Mouse (Mus musculus) CH12.LX (cell line): ENCODE data around the gene Nf1. TPM values are rescaled to one million over a fixed set of nuclear protein-coding genes. Genes with fewer than 3 reads are reported as not detected.
A peak's percentile ranks its signal among the peaks of the same experiment; 100 is the strongest.

Experiments used
- DNase-seq: peaks from one replicate; pipeline ENCODE4 v3.0.0-alpha.2; 2013; ENCODE audit errors: extremely low read depth
- H3K27ac ChIP-seq: 2 replicates; pipeline ENCODE4 v1.5.1; 2012; ENCODE audit warnings: low read depth, mild to moderate bottlenecking, control low read depth, moderate library complexity; ENCODE audit not compliant: insufficient read depth
- H3K27me3 ChIP-seq: replicated peaks from 2 replicates; pipeline ENCODE3; 2012; ENCODE audit warnings: inconsistent platforms
- H3K36me3 ChIP-seq, 2 experiments: replicated peaks in 1 of 2; 2 replicates each; pipeline versions ENCODE3 to v1.6.1; 2012; ENCODE audit warnings: inconsistent platforms in 1 of 2, low read length in 1 of 2, mild to moderate bottlenecking in 1 of 2, mixed read lengths in 1 of 2, moderate library complexity in 1 of 2; ENCODE audit not compliant: control insufficient read depth in 1 of 2, insufficient read depth in 1 of 2
- H3K4me1 ChIP-seq, 2 experiments: 2 replicates each; pipeline ENCODE4 v1.6.1; 2012; ENCODE audit warnings: inconsistent platforms in 1 of 2, moderate library complexity in 1 of 2; ENCODE audit not compliant: insufficient read depth in 2 of 2, control insufficient read depth in 1 of 2
- H3K4me2 ChIP-seq: 2 replicates; pipeline ENCODE4 v1.6.1; 2012; ENCODE audit warnings: low read depth, mild to moderate bottlenecking, control low read depth; ENCODE audit not compliant: poor library complexity, insufficient read depth, severe bottlenecking
- H3K4me3 ChIP-seq, 3 experiments: fragments of 150-350 bp in 1 of 3; sonication (generic) in 1 of 3; replicated peaks in 1 of 3; 2 replicates each; pipeline versions ENCODE3 to v1.5.1; 2011 to 2012; ENCODE audit warnings: low read depth in 2 of 3, low read length in 2 of 3, mild to moderate bottlenecking in 2 of 3, moderate library complexity in 2 of 3, control low read depth in 1 of 3, improper control_type of control experiment in 1 of 3, inconsistent platforms in 1 of 3, mixed read lengths in 1 of 3; ENCODE audit not compliant: poor library complexity in 1 of 3
- H3K79me2 ChIP-seq: replicated peaks from 2 replicates; pipeline ENCODE4 v1.6.1; 2012; ENCODE audit warnings: mild to moderate bottlenecking, moderate library complexity; ENCODE audit not compliant: control insufficient read depth, poor library complexity, insufficient read depth, severe bottlenecking; ENCODE audit errors: extremely low read depth
- H3K9ac ChIP-seq: 2 replicates; pipeline ENCODE4 v1.6.1; 2012; ENCODE audit warnings: low read depth, mild to moderate bottlenecking, control low read depth, moderate library complexity; ENCODE audit not compliant: insufficient read depth
- H3K9me3 ChIP-seq: replicated peaks from 2 replicates; pipeline ENCODE3; 2012; ENCODE audit warnings: low read length, inconsistent platforms, mixed read lengths
- CHD1 ChIP-seq: IDR thresholded peaks from 2 replicates; pipeline ENCODE4 v1.6.1; 2012; ENCODE audit warnings: low read depth, low read length, improper control_type of control experiment, inconsistent platforms
- CTCF ChIP-seq, 2 experiments: IDR thresholded peaks in 1 of 2; conservative IDR thresholded peaks in 1 of 2; 2 replicates each; pipeline ENCODE4 v1.5.1; 2011 to 2012; ENCODE audit warnings: low read depth in 2 of 2, low read length in 2 of 2, improper control_type of control experiment in 1 of 2, inconsistent platforms in 1 of 2, mild to moderate bottlenecking in 1 of 2, moderate library complexity in 1 of 2
- EP300 ChIP-seq: IDR thresholded peaks from 2 replicates; pipeline ENCODE4 v1.6.1; 2011; ENCODE audit warnings: low read length, improper control_type of control experiment
- HCFC1 ChIP-seq: IDR thresholded peaks from 2 replicates; pipeline ENCODE4 v1.6.1; 2012; ENCODE audit warnings: low read depth, mild to moderate bottlenecking, inconsistent platforms, low read length, improper control_type of control experiment
- IRF4 ChIP-seq: IDR thresholded peaks from 2 replicates; pipeline ENCODE4 v1.6.1; 2014; ENCODE audit warnings: low read depth, mild to moderate bottlenecking, inconsistent platforms, low read length, improper control_type of control experiment
- JUN ChIP-seq: IDR thresholded peaks from 2 replicates; pipeline ENCODE4 v1.6.1; 2011; ENCODE audit warnings: low read depth, mild to moderate bottlenecking, low read length, improper control_type of control experiment, moderate library complexity; ENCODE audit not compliant: insufficient read depth
- JUND ChIP-seq: conservative IDR thresholded peaks from 2 replicates; pipeline ENCODE4 v1.6.1; 2011; ENCODE audit warnings: low read depth, low read length, improper control_type of control experiment
- KAT2A ChIP-seq: IDR thresholded peaks from 2 replicates; pipeline ENCODE4 v1.6.1; 2012; ENCODE audit warnings: low read length, improper control_type of control experiment, inconsistent platforms; ENCODE audit not compliant: insufficient replicate concordance
- MAZ ChIP-seq: IDR thresholded peaks from 2 replicates; pipeline ENCODE4 v1.6.1; 2012; ENCODE audit warnings: low read depth, mild to moderate bottlenecking, inconsistent platforms, low read length, improper control_type of control experiment, moderate library complexity
- NELFE ChIP-seq: IDR thresholded peaks from 2 replicates; pipeline ENCODE4 v1.6.1; 2011; ENCODE audit warnings: low read depth, low read length, improper control_type of control experiment
- NRF1 ChIP-seq: IDR thresholded peaks from 2 replicates; pipeline ENCODE4 v1.6.1; 2014; ENCODE audit warnings: low read depth, mild to moderate bottlenecking, inconsistent platforms, low read length, improper control_type of control experiment, moderate library complexity
- POLR2A ChIP-seq: IDR thresholded peaks from 2 replicates; pipeline ENCODE4 v1.6.1; 2011; ENCODE audit warnings: low read depth, mild to moderate bottlenecking, improper control_type of control experiment, low read length
- POLR2AphosphoS2 ChIP-seq: IDR thresholded peaks from 2 replicates; pipeline ENCODE4 v1.6.1; 2011; ENCODE audit warnings: low read depth, low read length, improper control_type of control experiment
- SIN3A ChIP-seq: IDR thresholded peaks from 2 replicates; pipeline ENCODE4 v1.6.1; 2012; ENCODE audit warnings: low read length, improper control_type of control experiment, inconsistent platforms
- SMC3 ChIP-seq: IDR thresholded peaks from 2 replicates; pipeline ENCODE4 v1.6.1; 2011; ENCODE audit warnings: low read depth, low read length, improper control_type of control experiment
- TBP ChIP-seq: conservative IDR thresholded peaks from 2 replicates; pipeline ENCODE4 v1.6.1; 2011; ENCODE audit warnings: low read depth, low read length, improper control_type of control experiment
- USF2 ChIP-seq: conservative IDR thresholded peaks from 2 replicates; pipeline ENCODE4 v1.6.1; 2011; ENCODE audit warnings: low read depth, low read length, improper control_type of control experiment
- ZKSCAN1 ChIP-seq: IDR thresholded peaks from 2 replicates; pipeline ENCODE4 v1.6.1; 2012; ENCODE audit warnings: low read depth, inconsistent platforms, low read length, improper control_type of control experiment, borderline replicate concordance
- dilution Hi-C: fragments of 300-500 bp; cut with MboI; formaldehyde crosslinking; loops from 2 replicates; pipeline ENCODE4 v1.14.3; 2020; ENCODE audit warnings: low sequenced_read_pairs; ENCODE audit not compliant: extremely low pct_unique_long_range_greater_than_20kb, extremely low pct_ligation_motif_present
- in situ Hi-C: fragments of 300-500 bp; cut with MboI; formaldehyde crosslinking; loops from 3 replicates; pipeline ENCODE4 v1.14.3; 2019; ENCODE audit warnings: low sequenced_read_pairs, low pct_ligation_motif_present, low pct_unique_long_range_greater_than_20kb, mixed read lengths
- polyA plus RNA-seq: library from polyadenylated mRNA; unstranded; fragments of >175 nt; gene quantifications from 2 replicates; pipeline ENCODE4 v1.2.1, GENCODE M21; 2012; ENCODE audit warnings: low read depth; ENCODE audit not compliant: insufficient read length
- total RNA-seq, 2 experiments: library from RNA; depleted of rRNA; stranded (reverse); fragments of 300-350 nt in 1 of 2; fragments of >200 nt in 1 of 2; gene quantifications; 2 replicates each; pipeline ENCODE4 v1.2.3; 2012 to 2014

Nf1 gene
- total and polyA plus RNA-seq, 3 experiments, result 7.3 to 19.5 (median 12.4) TPM

DNA sequence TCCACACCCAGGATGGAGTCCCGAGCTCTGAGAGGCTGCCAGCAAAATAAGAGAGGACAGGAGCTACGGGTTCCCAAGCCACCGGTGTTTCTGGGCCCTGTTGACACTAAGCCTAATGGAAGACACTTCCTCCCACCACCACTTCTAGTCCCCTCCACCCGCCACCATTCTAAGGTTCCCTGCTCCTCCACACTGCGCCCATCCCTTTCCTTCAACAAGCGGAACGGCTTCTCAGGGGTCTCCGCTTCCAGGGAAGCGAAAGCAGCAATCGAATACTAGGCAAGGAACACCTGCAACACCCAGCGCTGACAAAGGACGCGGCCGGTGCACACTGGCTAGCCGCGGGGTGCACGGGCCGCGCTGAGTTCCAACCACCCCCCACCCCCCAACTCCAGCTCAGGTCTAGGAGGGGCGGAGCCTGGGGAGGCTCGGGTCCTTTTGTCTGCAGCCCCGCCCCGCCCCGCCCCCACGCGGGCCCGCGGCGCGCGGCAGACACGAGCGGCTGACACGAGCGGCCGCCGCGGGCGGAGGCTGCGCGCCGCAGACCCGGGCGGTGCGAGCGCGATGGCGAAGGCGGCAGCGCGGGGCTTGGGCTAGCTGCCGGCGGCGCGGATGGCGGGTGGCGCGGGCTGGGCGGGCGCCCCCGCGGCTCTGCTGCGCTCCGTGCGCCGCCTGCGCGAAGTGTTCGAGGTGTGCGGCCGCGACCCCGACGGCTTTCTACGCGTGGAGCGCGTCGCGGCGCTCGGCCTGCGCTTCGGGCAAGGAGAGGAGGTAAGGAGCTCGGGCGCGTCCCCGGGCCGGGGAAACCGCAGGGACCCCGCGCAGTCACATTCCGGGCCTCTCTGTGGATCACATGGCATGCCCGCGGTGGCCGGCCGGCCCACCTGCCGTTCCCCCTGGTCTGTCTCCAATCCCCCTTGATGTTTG lies 251.4 kb downstream of the Nf1 start, which contains the start of gene Rab11fip4:
Gene Rab11fip4, plus strand, starts transcription at position 549 of the 927 bp plus-strand sequence.
- no peaks in the 10 kb centered on the region for H3K36me3 ChIP-seq
- DNase-seq, result no peak
- TF ChIP-seq ZKSCAN1 (no peak), NELFE (no peak), NRF1 (no peak), TBP (no peak), CHD1 (no peak), JUN (no peak), MAZ (no peak), HCFC1 (no peak), CTCF (conservative IDR thresholded peaks at IDR 0.05 in 1 of 2, IDR thresholded peaks at IDR 0.05 in 1 of 2; ENCODE audit: low read depth in 2 of 2, low read length in 2 of 2) (no peak), POLR2AphosphoS2 (no peak), SIN3A (no peak), SMC3 (no peak), JUND (no peak), KAT2A (no peak), EP300 (no peak), POLR2A (no peak)
- peaks cover 37% of the 10 kb centered on the region for H3K27me3 ChIP-seq
- dilution Hi-C loops, result no loop called here
- in situ Hi-C loops, result loop anchor here (5.0 kb wide), 1 partner anchor 331 kb away; no protein-coding TSS in a partner anchor
- peak within 1 kb of the TSS; percentile 77 for H3K4me2 ChIP-seq
- H3K4me3 ChIP-seq, result peak within 1 kb of the TSS in 2 of 3 experiments; percentile 22 to 59
- no peak within 1 kb of the TSS for H3K9ac ChIP-seq
- no peak within 1 kb of the TSS for H3K27ac ChIP-seq
- no peaks in the 10 kb centered on the region for H3K79me2 ChIP-seq
- peaks cover 13 to 27% of the 10 kb centered on the region in 2 experiments for H3K4me1 ChIP-seq
- H3K9me3 ChIP-seq, result no peaks in the 10 kb centered on the region

DNA sequence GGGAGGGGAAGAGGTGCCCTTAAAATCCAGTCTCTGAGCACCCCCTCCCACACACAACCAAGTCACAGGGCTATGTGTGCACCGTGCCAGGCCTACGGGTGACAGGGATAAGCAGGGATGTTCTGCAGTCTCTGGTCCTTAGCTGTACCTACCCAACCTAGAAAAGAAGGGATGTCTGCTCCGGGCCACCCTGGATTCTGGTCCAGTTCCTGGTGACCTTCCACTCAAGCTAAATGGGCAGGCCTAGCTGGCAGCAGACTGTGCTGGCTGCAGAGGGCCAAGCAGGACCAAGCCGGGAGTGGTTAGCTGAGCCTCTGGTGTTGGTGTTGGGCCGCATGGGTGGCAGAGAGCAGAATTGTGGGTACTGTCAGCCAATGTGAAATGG lies 252.1 kb downstream of the Nf1 start:
- in situ Hi-C loops, result loop anchor here (5.0 kb wide), 1 partner anchor 331 kb away; no protein-coding TSS in a partner anchor
- peaks cover 39% of the 10 kb centered on the region for H3K27me3 ChIP-seq
- no peaks in the 10 kb centered on the region for H3K9me3 ChIP-seq
- no peak overlapping the region for H3K9ac ChIP-seq
- peak overlapping the region; percentile 77 for H3K4me2 ChIP-seq
- no peaks in the 10 kb centered on the region for H3K36me3 ChIP-seq
- no peak for DNase-seq
- H3K4me3 ChIP-seq, result peak overlapping the region in 2 of 3 experiments; percentile 22 to 59
- H3K27ac ChIP-seq, result no peak overlapping the region
- no peak for TF ChIP-seq NRF1
- TF ChIP-seq KAT2A, result no peak
- no peak for TF ChIP-seq USF2
- no peak for TF ChIP-seq IRF4
- TF ChIP-seq, all 38 proteins: peak for 0
- Histone ChIP-seq H3K4me1 (peaks cover 13 to 27% of the 10 kb centered on the region in 2 experiments), H3K79me2 (no peaks in the 10 kb centered on the region)
- dilution Hi-C loops, result no loop called here
